Mouse (Mus musculus) cerebellum, adult 18-20 months (tissue): Measurements from ENCODE around the gene Pars2.

Source experiments
- DNase-seq, 2 experiments: peaks; one replicate each; pipeline ENCODE4 v3.0.0; 2021

The Pars2 gene

GRCm38 (mm10) chr4:106650833-106651527, at the start of gene Pars2:
Gene Pars2, plus strand, starts transcription at chr4:106651069.
- peak; percentile 98 for DNase-seq

GRCm38 (mm10) chr4:106606639-106607554, 44.0 kb upstream of the Pars2 start:
- DNase-seq = peak in 1 of 2 experiments; percentile 22

GRCm38 (mm10) chr4:106607905-106608304, 43.0 kb upstream of the Pars2 start:
- DNase-seq = no peak

GRCm38 (mm10) chr4:106613105-106613504, 37.8 kb upstream of the Pars2 start:
- DNase-seq = no peak

GRCm38 (mm10) chr4:106613560-106613959, 37.3 kb upstream of the Pars2 start:
- DNase-seq = no peak

GRCm38 (mm10) chr4:106614180-106614797, 36.6 kb upstream of the Pars2 start:
- peak; percentile 53 to 71 for DNase-seq

- DNase-seq = no peak
Observed at GRCm38 (mm10) chr4:106614881-106615280, 36.0 kb upstream of the Pars2 start.

- DNase-seq = no peak
Observed at GRCm38 (mm10) chr4:106615637-106616036, 35.2 kb upstream of the Pars2 start.

GRCm38 (mm10) chr4:106617056-106617455, 33.8 kb upstream of the Pars2 start, which contains the start of gene Lexm:
Gene Lexm, minus strand, starts transcription at chr4:106617241.
- DNase-seq = no peak

- no peak for DNase-seq
Observed at GRCm38 (mm10) chr4:106618898-106619297, 32.0 kb upstream of the Pars2 start.

- no peak for DNase-seq
Observed at GRCm38 (mm10) chr4:106621428-106621827, 29.4 kb upstream of the Pars2 start.

- no peak for DNase-seq
Observed at GRCm38 (mm10) chr4:106622030-106622493, 28.8 kb upstream of the Pars2 start, which contains the start of gene Ttc22. Gene Ttc22, plus strand, starts transcription at chr4:106622432.

- DNase-seq = no peak
Observed at GRCm38 (mm10) chr4:106622712-106623111, 28.2 kb upstream of the Pars2 start.

GRCm38 (mm10) chr4:106624271-106624670, 26.6 kb upstream of the Pars2 start:
- DNase-seq = no peak

- no peak for DNase-seq
Observed at GRCm38 (mm10) chr4:106627809-106628208, 23.1 kb upstream of the Pars2 start.

GRCm38 (mm10) chr4:106628650-106629360, 22.1 kb upstream of the Pars2 start:
- no peak for DNase-seq

GRCm38 (mm10) chr4:106629374-106629773, 21.5 kb upstream of the Pars2 start:
- no peak for DNase-seq

- peak; percentile 73 to 81 for DNase-seq
Observed at GRCm38 (mm10) chr4:106630333-106631220, 20.3 kb upstream of the Pars2 start.

GRCm38 (mm10) chr4:106632313-106632712, 18.6 kb upstream of the Pars2 start:
- DNase-seq = no peak

- no peak for DNase-seq
Observed at GRCm38 (mm10) chr4:106633281-106634085, 17.4 kb upstream of the Pars2 start.

GRCm38 (mm10) chr4:106634086-106634479, 16.8 kb upstream of the Pars2 start:
- no peak for DNase-seq
